Mouse (Mus musculus): ENCODE results near the gene Foxl2. TPM values are rescaled to one million over a fixed set of nuclear protein-coding genes. Genes with fewer than 3 reads are reported as not detected.

Gene Foxl2
- polyA plus RNA-seq, 1 experiment from 2014 or later: 0.10 TPM

Other genes with a start within 250 kb of the Foxl2 start
- not detected in 2 replicates for gene Prr23a1, start 112.8 kb upstream of the Foxl2 start, polyA plus RNA-seq (2016; fragmentation: Nextera tagmentation; extraction: Ambion mirVana)
- not detected in 2 replicates for gene Prr23a2, start 98.8 kb upstream of the Foxl2 start, polyA plus RNA-seq (2016; fragmentation: Nextera tagmentation; extraction: Ambion mirVana)
- gene Prr23a3, start 90.5 kb upstream of the Foxl2 start, polyA plus RNA-seq (2016; fragmentation: Nextera tagmentation; extraction: Ambion mirVana): 0.34 TPM in 1 of 2 replicates, not detected in the other
- gene 7420426K07Rik, start 52.2 kb upstream of the Foxl2 start, polyA plus RNA-seq (2016; fragmentation: Nextera tagmentation; extraction: Ambion mirVana): not detected in 2 replicates
- 39.0 and 47.5 TPM in 2 replicates for gene Faim, start 31.1 kb downstream of the Foxl2 start, polyA plus RNA-seq (2016; fragmentation: Nextera tagmentation; extraction: Ambion mirVana)
- 0.09 TPM in 1 of 2 replicates, not detected in the other for gene Gm1123, start 80.4 kb downstream of the Foxl2 start, polyA plus RNA-seq (2016; fragmentation: Nextera tagmentation; extraction: Ambion mirVana)
- 2.0 and 2.4 TPM in 2 replicates for gene Pik3cb, start 185.3 kb downstream of the Foxl2 start, polyA plus RNA-seq (2016; fragmentation: Nextera tagmentation; extraction: Ambion mirVana)

Measured in heart, embryonic 10.5 days (tissue).